Mouse (Mus musculus) CH12.LX (cell line): ENCODE data around the gene Brcc3.

Experiments
- CTCF ChIP-seq, 2 experiments: IDR thresholded peaks in 1 of 2; conservative IDR thresholded peaks in 1 of 2; 2 replicates each; pipeline ENCODE4 v1.5.1; 2011 to 2012; ENCODE audit warnings: low read depth in 2 of 2, low read length in 2 of 2, improper control_type of control experiment in 1 of 2, inconsistent platforms in 1 of 2, mild to moderate bottlenecking in 1 of 2, moderate library complexity in 1 of 2
- E2F4 ChIP-seq: IDR thresholded peaks from 2 replicates; pipeline ENCODE4 v1.6.1; 2011; ENCODE audit warnings: low read depth, low read length, improper control_type of control experiment; ENCODE audit not compliant: insufficient replicate concordance
- EP300 ChIP-seq: IDR thresholded peaks from 2 replicates; pipeline ENCODE4 v1.6.1; 2011; ENCODE audit warnings: low read length, improper control_type of control experiment
- GABPA ChIP-seq: IDR thresholded peaks from 2 replicates; pipeline ENCODE4 v1.6.1; 2012; ENCODE audit warnings: low read depth, low read length, improper control_type of control experiment, inconsistent platforms; ENCODE audit not compliant: insufficient replicate concordance
- HCFC1 ChIP-seq: IDR thresholded peaks from 2 replicates; pipeline ENCODE4 v1.6.1; 2012; ENCODE audit warnings: low read depth, mild to moderate bottlenecking, inconsistent platforms, low read length, improper control_type of control experiment
- MAFK ChIP-seq: IDR thresholded peaks from 2 replicates; pipeline ENCODE4 v1.6.1; 2011; ENCODE audit warnings: low read length, improper control_type of control experiment; ENCODE audit not compliant: insufficient replicate concordance
- MYC ChIP-seq: IDR thresholded peaks from 2 replicates; pipeline ENCODE4 v1.6.1; 2011; ENCODE audit warnings: low read depth, mild to moderate bottlenecking, improper control_type of control experiment, low read length
- POLR2A ChIP-seq: IDR thresholded peaks from 2 replicates; pipeline ENCODE4 v1.6.1; 2011; ENCODE audit warnings: low read depth, mild to moderate bottlenecking, improper control_type of control experiment, low read length
- POLR2AphosphoS2 ChIP-seq: IDR thresholded peaks from 2 replicates; pipeline ENCODE4 v1.6.1; 2011; ENCODE audit warnings: low read depth, low read length, improper control_type of control experiment
- RAD21 ChIP-seq: IDR thresholded peaks from 2 replicates; pipeline ENCODE4 v1.6.1; 2011; ENCODE audit warnings: low read depth, mild to moderate bottlenecking, low read length, improper control_type of control experiment, moderate library complexity
- UBTF ChIP-seq: IDR thresholded peaks from 2 replicates; pipeline ENCODE4 v1.6.1; 2012; ENCODE audit warnings: low read depth, mild to moderate bottlenecking, inconsistent platforms, low read length, improper control_type of control experiment, moderate library complexity
- ZKSCAN1 ChIP-seq: IDR thresholded peaks from 2 replicates; pipeline ENCODE4 v1.6.1; 2012; ENCODE audit warnings: low read depth, inconsistent platforms, low read length, improper control_type of control experiment, borderline replicate concordance

GRCm38 (mm10) chrX:75372666-75373425 lies 43.6 kb upstream of the Brcc3 start:
- TF ChIP-seq CTCF (conservative IDR thresholded peaks at IDR 0.05 in 1 of 2, IDR thresholded peaks at IDR 0.05 in 1 of 2; ENCODE audit: low read depth in 2 of 2, low read length in 2 of 2) = no peak
- no peak for TF ChIP-seq RAD21
- TF ChIP-seq HCFC1 = no peak
- no peak for TF ChIP-seq UBTF
- TF ChIP-seq EP300 = no peak
- no peak for TF ChIP-seq E2F4
- TF ChIP-seq MYC = no peak
- TF ChIP-seq POLR2A = no peak
- TF ChIP-seq GABPA = no peak
- TF ChIP-seq ZKSCAN1 = no peak
- TF ChIP-seq MAFK = no peak
- no peak for TF ChIP-seq POLR2AphosphoS2
